Mouse (Mus musculus): ENCODE results near the gene Pold1. TPM values are rescaled to one million over a fixed set of nuclear protein-coding genes. Genes with fewer than 3 reads are reported as not detected.
A peak's percentile ranks its signal among the peaks of the same experiment; 100 is the strongest.

The Pold1 gene
- 72.0 and 76.0 TPM in 2 replicates for polyA plus RNA-seq (2015; fragmentation: Nextera tagmentation; extraction: Ambion mirVana)

GRCm38 (mm10) chr7:44548497-44549087 is at the start of gene Pold1:
Gene Pold1, minus strand, starts transcription at chr7:44548849.
- H3K4me1 ChIP-seq (replicated peaks): peaks cover 18% of the 10 kb centered on the region
- H3K27ac ChIP-seq: peak within 1 kb of the TSS; percentile 75

GRCm38 (mm10) chr7:44598336-44598735 is 49.7 kb upstream of the Pold1 start:
- Histone ChIP-seq H3K4me2 (replicated peaks) (no peak overlapping the region), H3K36me3 (no peaks in the 10 kb centered on the region), H3K27ac (no peak overlapping the region), H3K9ac (no peak overlapping the region), H3K27me3 (replicated peaks) (peaks cover 35% of the 10 kb centered on the region), H3K4me1 (replicated peaks) (0 out of 2 replicates have a peak, but pooled peaks cover 2% of the 10 kb centered on the region), H3K4me3 (replicated peaks) (no peak overlapping the region), H3K9me3 (no peaks in the 10 kb centered on the region)
- no peak for ATAC-seq
- WGBS: 78% methylated on average over 12 of the region's 12 CpGs

More at GRCm38 (mm10) chr7:44548497-44549087, at the start of gene Pold1:
- no peaks in the 10 kb centered on the region for H3K27me3 ChIP-seq (replicated peaks)
- WGBS: under 1% methylated on average over 43 of the region's 43 CpGs
- H3K9me3 ChIP-seq: no peaks in the 10 kb centered on the region
- H3K9ac ChIP-seq: peak within 1 kb of the TSS; percentile 66
- H3K36me3 ChIP-seq: peaks cover 23% of the 10 kb centered on the region
- H3K4me3 ChIP-seq (replicated peaks): peak within 1 kb of the TSS; percentile 59
- peak within 1 kb of the TSS; percentile 77 for H3K4me2 ChIP-seq (replicated peaks)
- ATAC-seq: peak; percentile 96

GRCm38 (mm10) chr7:44597666-44598065 is 49.0 kb upstream of the Pold1 start:
- no peak overlapping the region for H3K9ac ChIP-seq
- H3K36me3 ChIP-seq: no peaks in the 10 kb centered on the region
- H3K27me3 ChIP-seq (replicated peaks): peaks cover 36% of the 10 kb centered on the region
- H3K4me1 ChIP-seq (replicated peaks): 0 out of 2 replicates have a peak, but pooled peaks cover 2% of the 10 kb centered on the region
- no peak overlapping the region for H3K27ac ChIP-seq
- H3K9me3 ChIP-seq: no peaks in the 10 kb centered on the region
- ATAC-seq: no peak
- no peak overlapping the region for H3K4me3 ChIP-seq (replicated peaks)
- no peak overlapping the region for H3K4me2 ChIP-seq (replicated peaks)
- WGBS: 94% methylated on average over 4 of the region's 4 CpGs

GRCm38 (mm10) chr7:44596996-44597538 is 48.4 kb upstream of the Pold1 start:
- no peak overlapping the region for H3K4me3 ChIP-seq (replicated peaks)
- H3K36me3 ChIP-seq: no peaks in the 10 kb centered on the region
- H3K4me1 ChIP-seq (replicated peaks): 0 out of 2 replicates have a peak, but pooled peaks cover 2% of the 10 kb centered on the region
- no peak overlapping the region for H3K9ac ChIP-seq
- H3K27ac ChIP-seq: no peak overlapping the region
- no peaks in the 10 kb centered on the region for H3K9me3 ChIP-seq
- no peak for ATAC-seq
- H3K27me3 ChIP-seq (replicated peaks): peaks cover 36% of the 10 kb centered on the region
- WGBS: 35% methylated on average over 5 of the region's 5 CpGs
- no peak overlapping the region for H3K4me2 ChIP-seq (replicated peaks)

- ATAC-seq: no peak
- WGBS: 88% methylated on average over 6 of the region's 6 CpGs
Measured at GRCm38 (mm10) chr7:44596051-44596450, 47.4 kb upstream of the Pold1 start.

GRCm38 (mm10) chr7:44595131-44595561 is 46.5 kb upstream of the Pold1 start:
- Histone ChIP-seq H3K36me3 (no peaks in the 10 kb centered on the region), H3K4me1 (replicated peaks) (peaks cover 20% of the 10 kb centered on the region), H3K9ac (no peak overlapping the region), H3K4me2 (replicated peaks) (no peak overlapping the region), H3K4me3 (replicated peaks) (no peak overlapping the region), H3K9me3 (no peaks in the 10 kb centered on the region), H3K27me3 (replicated peaks) (peaks cover 35% of the 10 kb centered on the region), H3K27ac (no peak overlapping the region)
- no peak for ATAC-seq
- 89% methylated on average over 20 of the region's 20 CpGs for WGBS

More at GRCm38 (mm10) chr7:44596051-44596450, 47.4 kb upstream of the Pold1 start:
- Histone ChIP-seq H3K36me3 (no peaks in the 10 kb centered on the region), H3K27ac (no peak overlapping the region), H3K9me3 (no peaks in the 10 kb centered on the region), H3K4me2 (replicated peaks) (no peak overlapping the region), H3K27me3 (replicated peaks) (peaks cover 36% of the 10 kb centered on the region), H3K4me1 (replicated peaks) (peaks cover 12% of the 10 kb centered on the region), H3K4me3 (replicated peaks) (no peak overlapping the region), H3K9ac (no peak overlapping the region)

GRCm38 (mm10) chr7:44594291-44594690 is 45.6 kb upstream of the Pold1 start:
- no peak for ATAC-seq
- Histone ChIP-seq H3K4me2 (replicated peaks) (peak overlapping the region; percentile 41; the same call in 1 of the 2 replicates), H3K4me3 (replicated peaks) (no peak overlapping the region), H3K27me3 (replicated peaks) (peaks cover 35% of the 10 kb centered on the region), H3K4me1 (replicated peaks) (peaks cover 24% of the 10 kb centered on the region), H3K9ac (no peak overlapping the region), H3K9me3 (no peaks in the 10 kb centered on the region), H3K36me3 (no peaks in the 10 kb centered on the region), H3K27ac (no peak overlapping the region)
- 61% methylated on average over 6 of the region's 6 CpGs for WGBS

- peaks cover 24% of the 10 kb centered on the region for H3K4me1 ChIP-seq (replicated peaks)
- H3K27me3 ChIP-seq (replicated peaks): peaks cover 35% of the 10 kb centered on the region
- H3K9me3 ChIP-seq: no peaks in the 10 kb centered on the region
- under 1% methylated on average over 22 of the region's 22 CpGs for WGBS
- no peak overlapping the region for H3K27ac ChIP-seq
- H3K9ac ChIP-seq: no peak overlapping the region
- H3K4me3 ChIP-seq (replicated peaks): no peak overlapping the region
- peak overlapping the region; percentile 41 for H3K4me2 ChIP-seq (replicated peaks)
- no peaks in the 10 kb centered on the region for H3K36me3 ChIP-seq
- ATAC-seq: peak; percentile 37
Measured at GRCm38 (mm10) chr7:44593775-44594174, 45.1 kb upstream of the Pold1 start.

GRCm38 (mm10) chr7:44593051-44593450 is 44.4 kb upstream of the Pold1 start:
- Histone ChIP-seq H3K36me3 (no peaks in the 10 kb centered on the region), H3K27me3 (replicated peaks) (peaks cover 38% of the 10 kb centered on the region), H3K9ac (no peak overlapping the region), H3K9me3 (no peaks in the 10 kb centered on the region), H3K4me2 (replicated peaks) (no peak overlapping the region), H3K4me3 (replicated peaks) (no peak overlapping the region), H3K4me1 (replicated peaks) (peaks cover 28% of the 10 kb centered on the region), H3K27ac (no peak overlapping the region)
- 6% methylated on average over 15 of the region's 15 CpGs for WGBS
- ATAC-seq: no peak

- ATAC-seq: no peak
- no peaks in the 10 kb centered on the region for H3K9me3 ChIP-seq
- no peaks in the 10 kb centered on the region for H3K36me3 ChIP-seq
- H3K4me1 ChIP-seq (replicated peaks): peaks cover 32% of the 10 kb centered on the region
- WGBS: under 1% methylated on average over 59 of the region's 60 CpGs
- H3K4me2 ChIP-seq (replicated peaks): peak overlapping the region; percentile 99
- H3K9ac ChIP-seq: peak overlapping the region; percentile 42; the same call in 1 of the 2 replicates
- H3K4me3 ChIP-seq (replicated peaks): peak overlapping the region; percentile 58
- no peak overlapping the region for H3K27ac ChIP-seq
- peaks cover 53% of the 10 kb centered on the region for H3K27me3 ChIP-seq (replicated peaks)
Measured at GRCm38 (mm10) chr7:44591348-44592116, 42.9 kb upstream of the Pold1 start.

GRCm38 (mm10) chr7:44590402-44591347 is 42.0 kb upstream of the Pold1 start, which contains the start of gene Kcnc3:
Gene Kcnc3, plus strand, starts transcription at chr7:44590664.
- Histone ChIP-seq H3K27me3 (replicated peaks) (peaks cover 62% of the 10 kb centered on the region), H3K4me1 (replicated peaks) (peaks cover 32% of the 10 kb centered on the region), H3K36me3 (no peaks in the 10 kb centered on the region), H3K27ac (no peak within 1 kb of the TSS), H3K9me3 (no peaks in the 10 kb centered on the region), H3K9ac (peak within 1 kb of the TSS; percentile 42), H3K4me2 (replicated peaks) (peak within 1 kb of the TSS; percentile 99), H3K4me3 (replicated peaks) (peak within 1 kb of the TSS; percentile 58)
- WGBS: under 1% methylated on average over 72 of the region's 80 CpGs
- peak; percentile 94 for ATAC-seq
